Mouse (Mus musculus) ES-Bruce4 (cell line): Measurements from ENCODE around the gene Lta. TPM values are rescaled to one million over a fixed set of nuclear protein-coding genes. Genes with fewer than 3 reads are reported as not detected.
A peak's percentile ranks its signal among the peaks of the same experiment; 100 is the strongest.

ENCODE experiments used
- H3K27ac ChIP-seq: 2 replicates; pipeline ENCODE4 v1.5.1; 2012; ENCODE audit warnings: low read length, inconsistent platforms; ENCODE audit not compliant: insufficient read depth
- H3K27me3 ChIP-seq: 2 replicates; pipeline ENCODE4 v1.6.1; 2012; ENCODE audit warnings: mild to moderate bottlenecking, low read length, inconsistent platforms; ENCODE audit not compliant: control insufficient read depth, poor library complexity, insufficient read depth, severe bottlenecking
- H3K36me3 ChIP-seq: 2 replicates; pipeline ENCODE4 v1.6.1; 2012; ENCODE audit warnings: inconsistent platforms, mild to moderate bottlenecking, low read length, moderate library complexity; ENCODE audit not compliant: control insufficient read depth, poor library complexity, insufficient read depth, severe bottlenecking
- H3K4me1 ChIP-seq: one replicate; pipeline ENCODE4 v1.8.1; 2011; ENCODE audit warnings: low read length; ENCODE audit not compliant: control insufficient read depth, insufficient read depth
- H3K4me3 ChIP-seq: 2 replicates; pipeline ENCODE4 v1.5.1; 2011; ENCODE audit warnings: low read depth, mild to moderate bottlenecking, low read length
- H3K9ac ChIP-seq: 2 replicates; pipeline ENCODE4 v1.6.1; 2012; ENCODE audit warnings: low read depth, mild to moderate bottlenecking, inconsistent platforms; ENCODE audit not compliant: poor library complexity, severe bottlenecking
- H3K9me3 ChIP-seq: replicated peaks from 2 replicates; pipeline ENCODE4 v1.6.1; 2012; ENCODE audit warnings: mild to moderate bottlenecking, low read length, inconsistent platforms; ENCODE audit not compliant: control insufficient read depth, poor library complexity, insufficient read depth, severe bottlenecking
- CTCF ChIP-seq: IDR thresholded peaks from one replicate; pipeline ENCODE4 v1.8.1; 2011; ENCODE audit warnings: low read depth, low read length
- EP300 ChIP-seq: IDR thresholded peaks from 2 replicates; pipeline ENCODE4 v1.6.1; 2011; ENCODE audit warnings: low read depth, low read length; ENCODE audit not compliant: insufficient read depth
- POLR2A ChIP-seq: IDR thresholded peaks from one replicate; pipeline ENCODE4 v1.8.1; 2011; ENCODE audit warnings: low read length; ENCODE audit not compliant: insufficient read depth
- polyA plus RNA-seq: library from polyadenylated mRNA; stranded (reverse); fragments of >200 nt; gene quantifications from 2 replicates; pipeline ENCODE4 v1.2.4, GENCODE M21; 2011; ENCODE audit warnings: low read depth; ENCODE audit not compliant: missing spikeins, insufficient read depth, insufficient read length

Lta gene
- polyA plus RNA-seq, 1 experiment: not detected

DNA sequence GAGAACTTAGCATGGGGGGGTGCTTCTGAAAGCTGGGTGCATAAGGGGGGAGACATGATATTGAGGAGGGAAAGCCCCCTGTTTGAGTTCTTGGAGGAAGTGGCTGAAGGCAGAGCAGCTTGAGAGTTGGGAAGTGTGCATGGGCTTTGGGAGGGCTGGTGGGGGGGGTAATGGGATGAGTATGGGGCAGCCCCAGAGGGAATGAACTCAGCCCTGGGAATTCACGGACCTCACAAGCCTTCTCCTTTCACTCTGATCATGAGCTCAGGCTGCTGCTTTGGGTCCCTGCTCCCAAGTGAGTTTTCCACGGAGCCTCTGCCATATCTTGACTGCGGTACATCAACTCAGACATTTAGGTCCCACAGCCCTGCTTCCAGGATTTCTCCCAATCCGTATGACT, 2.7 kb downstream of the Lta start:
- TF ChIP-seq EP300: no peak
- TF ChIP-seq POLR2A: no peak
- no peak for TF ChIP-seq CTCF
- no peaks in the 10 kb centered on the region for H3K4me1 ChIP-seq
- H3K9me3 ChIP-seq: no peaks in the 10 kb centered on the region
- H3K36me3 ChIP-seq: no peaks in the 10 kb centered on the region
- H3K27me3 ChIP-seq: no peaks in the 10 kb centered on the region
- H3K4me3 ChIP-seq: no peak overlapping the region
- no peak overlapping the region for H3K27ac ChIP-seq
- no peak overlapping the region for H3K9ac ChIP-seq

DNA sequence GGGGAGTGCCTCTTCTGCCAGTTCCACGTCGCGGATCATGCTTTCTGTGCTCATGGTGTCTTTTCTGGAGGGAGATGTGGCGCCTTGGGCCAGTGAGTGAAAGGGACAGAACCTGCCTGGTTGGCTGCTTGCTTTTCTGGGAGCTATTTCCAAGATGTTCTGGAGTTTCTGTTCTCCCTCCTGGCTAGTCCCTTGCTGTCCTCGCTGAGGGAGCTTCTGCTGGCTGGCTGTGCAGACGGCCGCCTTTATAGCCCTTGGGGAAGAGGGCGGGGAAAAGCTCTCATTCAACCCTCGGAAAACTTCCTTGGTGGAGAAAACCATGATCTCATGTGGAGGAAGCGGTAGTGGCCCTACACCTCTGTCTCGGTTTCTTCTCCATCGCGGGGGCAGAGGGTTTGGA, 3.4 kb downstream of the Lta start, which contains the start of gene Tnf:
Gene Tnf (minus strand): TSS at position 221 of the 400 bp plus-strand sequence.
- Histone ChIP-seq H3K27ac (no peak within 1 kb of the TSS), H3K9ac (no peak within 1 kb of the TSS), H3K9me3 (no peaks in the 10 kb centered on the region), H3K4me3 (no peak within 1 kb of the TSS), H3K36me3 (no peaks in the 10 kb centered on the region), H3K27me3 (no peaks in the 10 kb centered on the region), H3K4me1 (no peaks in the 10 kb centered on the region)
- TF ChIP-seq CTCF: no peak
- no peak for TF ChIP-seq EP300
- no peak for TF ChIP-seq POLR2A

DNA sequence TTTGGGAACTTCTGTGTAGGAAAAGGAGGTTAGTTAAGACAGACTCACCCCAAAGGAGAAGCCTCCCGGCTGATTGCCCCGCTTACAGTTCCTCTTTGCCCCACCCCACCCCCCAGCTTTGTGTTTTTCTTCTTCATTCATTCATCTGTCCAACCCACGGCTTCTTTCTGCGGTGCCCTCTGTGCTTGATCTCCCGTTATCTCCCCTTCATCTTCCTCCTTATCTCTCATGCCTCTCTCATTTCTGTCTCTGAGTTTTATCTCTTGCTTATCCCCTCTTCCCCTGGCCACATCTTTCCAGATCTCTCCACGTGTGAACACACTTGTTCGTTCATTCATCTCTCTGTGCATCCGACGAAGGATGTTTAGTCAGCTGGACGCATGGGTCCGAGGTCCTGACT, 4.0 kb downstream of the Lta start:
- Histone ChIP-seq H3K9me3 (no peaks in the 10 kb centered on the region), H3K4me3 (no peak overlapping the region), H3K36me3 (no peaks in the 10 kb centered on the region), H3K4me1 (no peaks in the 10 kb centered on the region), H3K27ac (no peak overlapping the region), H3K9ac (no peak overlapping the region), H3K27me3 (no peaks in the 10 kb centered on the region)
- TF ChIP-seq POLR2A (no peak), EP300 (no peak), CTCF (no peak)

DNA sequence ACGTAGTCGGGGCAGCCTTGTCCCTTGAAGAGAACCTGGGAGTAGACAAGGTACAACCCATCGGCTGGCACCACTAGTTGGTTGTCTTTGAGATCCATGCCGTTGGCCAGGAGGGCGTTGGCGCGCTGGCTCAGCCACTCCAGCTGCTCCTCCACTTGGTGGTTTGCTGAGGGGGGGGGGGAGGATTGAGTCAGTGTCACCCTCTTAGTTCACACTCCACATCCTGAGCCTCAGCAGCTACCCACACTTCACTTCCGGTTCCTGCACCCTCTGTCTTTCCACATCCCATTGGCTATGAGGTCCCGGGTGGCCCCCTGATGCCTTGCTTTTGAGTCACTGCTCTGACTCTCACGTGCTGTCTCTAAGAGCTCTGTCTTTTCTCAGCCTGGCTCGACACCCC, 4.8 kb downstream of the Lta start:
- Histone ChIP-seq H3K27ac (no peak overlapping the region), H3K4me3 (no peak overlapping the region), H3K27me3 (no peaks in the 10 kb centered on the region), H3K4me1 (no peaks in the 10 kb centered on the region), H3K36me3 (no peaks in the 10 kb centered on the region), H3K9ac (no peak overlapping the region), H3K9me3 (no peaks in the 10 kb centered on the region)
- TF ChIP-seq POLR2A: no peak
- no peak for TF ChIP-seq CTCF
- TF ChIP-seq EP300: no peak

DNA sequence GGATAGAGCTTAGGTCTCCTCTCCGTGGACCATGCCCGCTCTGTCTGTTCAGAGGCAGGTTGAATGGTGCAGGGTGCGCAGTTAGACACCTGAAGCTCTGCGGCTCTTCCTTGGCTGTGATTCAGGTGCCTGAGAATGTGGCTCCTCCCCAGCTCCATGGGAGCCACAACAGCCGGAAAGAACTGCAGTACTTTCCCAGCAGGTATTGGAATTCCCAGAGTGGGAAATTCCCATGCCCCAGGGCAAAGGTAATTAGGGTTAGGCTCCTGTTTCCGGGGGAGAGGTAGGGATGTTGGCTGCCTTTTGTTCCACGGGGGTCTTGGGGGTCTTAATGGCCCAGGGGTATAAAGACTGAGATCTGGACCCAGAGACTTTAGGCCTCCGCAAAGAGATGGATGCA, 6.2 kb downstream of the Lta start:
- H3K4me1 ChIP-seq: no peaks in the 10 kb centered on the region
- no peak overlapping the region for H3K4me3 ChIP-seq
- TF ChIP-seq EP300: peak; percentile 33; the same call in 1 of the 2 replicates
- TF ChIP-seq CTCF: no peak
- H3K36me3 ChIP-seq: no peaks in the 10 kb centered on the region
- H3K9me3 ChIP-seq: no peaks in the 10 kb centered on the region
- no peak overlapping the region for H3K27ac ChIP-seq
- no peaks in the 10 kb centered on the region for H3K27me3 ChIP-seq
- H3K9ac ChIP-seq: no peak overlapping the region

GRCm38 (mm10) chr17:35198029-35198428, 7.1 kb downstream of the Lta start:
- no peaks in the 10 kb centered on the region for H3K9me3 ChIP-seq
- no peak for TF ChIP-seq EP300
- no peak for TF ChIP-seq CTCF
- TF ChIP-seq POLR2A: no peak
- no peaks in the 10 kb centered on the region for H3K36me3 ChIP-seq
- H3K27ac ChIP-seq: no peak overlapping the region
- no peak overlapping the region for H3K4me3 ChIP-seq
- no peaks in the 10 kb centered on the region for H3K4me1 ChIP-seq
- no peak overlapping the region for H3K9ac ChIP-seq
- H3K27me3 ChIP-seq: no peaks in the 10 kb centered on the region
